Mouse (Mus musculus): ENCODE results near the gene Ccdc180.

The Ccdc180 gene

GRCm38 (mm10) chr4:45911876-45912275 lies 21.8 kb downstream of the Ccdc180 start:
- no peak for DNase-seq

DNA sequence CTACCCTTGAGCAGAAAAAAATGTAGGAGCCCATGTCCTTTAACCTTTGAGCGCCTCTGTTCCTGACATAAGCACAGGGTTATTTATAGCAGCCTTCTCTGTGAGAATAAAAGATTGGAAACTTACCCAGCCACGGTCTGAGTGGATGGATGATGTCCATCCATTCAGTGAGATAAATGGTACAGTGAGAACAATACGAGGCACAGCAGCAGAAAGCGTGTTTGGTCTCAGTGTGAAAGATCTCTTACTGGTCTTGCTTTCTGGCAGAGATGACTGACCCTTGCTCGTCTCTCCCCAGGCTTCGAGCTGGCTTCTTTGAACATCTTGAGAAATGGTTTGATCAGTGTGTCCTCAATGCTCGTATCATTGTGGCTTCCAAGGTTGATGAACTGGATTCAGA lies 27.0 kb downstream of the Ccdc180 start:
- DNase-seq: no peak

- no peak for DNase-seq
Observed at GRCm38 (mm10) chr4:45921663-45922435, 31.7 kb downstream of the Ccdc180 start.

GRCm38 (mm10) chr4:45924011-45924410 lies 33.9 kb downstream of the Ccdc180 start:
- DNase-seq: no peak

- DNase-seq: no peak
Observed at GRCm38 (mm10) chr4:45928561-45928960, 38.5 kb downstream of the Ccdc180 start.

DNA sequence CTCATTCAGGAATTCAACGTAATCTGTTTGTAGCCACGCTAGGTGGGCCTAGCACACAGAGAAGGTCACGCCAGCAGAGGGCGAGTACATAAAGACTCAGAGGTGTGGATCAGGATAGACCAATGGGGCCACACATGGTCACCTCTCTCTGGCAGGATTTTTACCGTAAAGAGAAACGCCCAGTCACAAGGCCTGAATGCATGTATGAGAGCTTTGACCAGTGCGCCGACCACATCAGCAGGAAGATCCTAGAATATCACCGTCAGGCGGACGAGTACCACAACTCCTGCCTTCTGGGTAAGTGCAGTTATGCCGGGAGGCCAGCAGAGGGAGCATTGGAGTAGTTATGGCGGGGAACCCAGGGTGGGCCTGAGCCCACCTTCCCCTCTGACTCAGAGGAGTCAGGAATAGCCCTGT lies 51.5 kb downstream of the Ccdc180 start:
- peak in 1 of 2 experiments; percentile 29 for DNase-seq

DNA sequence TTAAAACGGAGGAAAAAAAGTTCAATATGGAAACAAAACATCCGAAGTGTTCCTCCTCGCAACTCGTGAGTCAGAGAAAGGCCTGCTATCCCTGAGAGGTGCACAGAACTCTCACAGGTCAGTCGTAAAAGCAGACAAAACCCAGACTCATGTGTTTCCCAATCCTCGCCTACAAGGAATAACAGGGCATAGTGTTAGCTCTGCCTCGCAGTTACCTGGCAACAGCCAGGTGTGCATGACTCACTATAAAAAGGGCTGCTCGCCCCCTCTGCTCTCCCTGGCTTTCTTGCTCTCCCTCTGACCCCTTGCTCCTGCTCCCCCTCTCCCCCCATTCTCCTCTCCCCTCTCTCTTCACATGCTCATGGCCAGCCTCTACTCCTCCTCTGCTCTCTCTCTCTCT lies 57.6 kb downstream of the Ccdc180 start:
- no peak for DNase-seq

DNA sequence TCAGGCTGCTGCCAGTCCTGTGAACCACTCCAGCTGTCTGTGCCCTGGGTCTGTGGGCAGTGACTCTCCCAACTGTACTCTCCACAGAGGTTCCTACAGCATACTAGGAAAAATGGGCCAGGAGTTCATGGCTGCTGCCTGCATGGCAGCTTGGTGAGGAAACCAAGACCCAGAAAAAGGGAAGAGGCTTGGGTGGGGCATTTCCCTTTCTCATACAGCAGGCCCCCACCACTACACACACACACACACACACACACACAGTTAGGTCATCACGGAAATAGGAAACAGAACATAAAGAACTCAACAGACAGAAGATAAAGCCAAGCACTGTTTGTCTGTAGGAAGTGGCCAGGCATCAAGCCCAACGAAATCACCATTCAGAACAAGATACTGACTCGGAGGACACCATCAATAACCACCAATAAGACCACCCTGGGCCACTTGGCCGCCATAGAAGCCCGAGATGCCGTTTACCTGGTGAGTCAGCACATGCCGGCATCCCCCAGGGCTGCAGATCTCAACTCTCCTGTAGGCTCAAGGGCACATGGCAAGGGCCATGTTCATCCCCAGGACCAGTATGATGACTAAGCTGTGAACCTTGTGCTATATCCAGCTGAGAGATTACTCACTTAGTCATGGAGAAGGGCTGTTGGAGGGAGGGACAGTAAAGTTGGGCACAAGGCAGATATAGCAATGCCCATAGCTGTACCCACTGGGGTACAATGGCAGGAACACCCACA lies 59.2 kb downstream of the Ccdc180 start:
- DNase-seq: no peak

- no peak for DNase-seq
Observed at GRCm38 (mm10) chr4:45951830-45952229, 61.7 kb downstream of the Ccdc180 start.

DNA sequence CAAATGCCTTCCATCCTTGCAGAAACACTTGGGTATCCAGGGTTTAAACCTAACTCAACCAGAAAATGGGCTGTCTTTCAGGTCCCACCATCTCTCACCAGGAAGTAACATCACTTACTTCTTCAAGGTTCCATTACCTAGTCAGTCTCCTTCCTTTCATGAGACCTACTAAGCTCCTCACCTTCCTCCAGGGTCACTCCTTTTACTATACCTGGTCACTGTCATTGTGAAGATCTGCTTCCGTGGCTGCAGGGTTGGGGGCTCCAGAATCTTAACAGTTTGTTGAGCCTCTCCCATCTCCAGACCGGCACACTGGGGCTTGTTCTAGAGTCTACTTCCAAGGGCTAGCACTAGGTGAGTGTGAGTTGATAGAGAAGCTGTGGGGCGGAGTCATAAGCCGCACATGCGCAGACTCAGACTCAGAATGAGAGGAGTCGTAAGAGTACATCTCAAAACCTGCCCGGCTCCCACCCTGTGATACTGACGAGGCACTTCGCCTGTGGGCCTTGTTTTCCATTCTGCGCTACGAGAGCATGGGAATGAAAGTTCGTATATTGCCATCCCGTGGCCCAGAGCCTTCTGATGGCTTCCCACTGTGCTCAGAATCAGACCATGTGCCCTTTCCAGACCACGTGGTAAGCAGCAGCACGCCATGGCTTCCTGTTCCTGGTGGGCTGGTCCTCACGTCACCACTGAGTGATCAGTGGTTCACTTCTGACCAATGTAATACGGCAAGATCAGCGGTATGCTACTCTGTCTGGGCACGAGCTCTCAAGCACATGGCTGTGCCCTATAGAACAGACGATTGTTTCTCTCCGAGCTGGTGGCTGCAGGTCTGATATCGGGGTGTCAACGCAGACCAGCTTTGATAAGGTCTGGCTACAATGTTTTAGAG lies 63.2 kb downstream of the Ccdc180 start:
- no peak for DNase-seq

- DNase-seq: no peak
Observed at GRCm38 (mm10) chr4:45955235-45955634, 65.1 kb downstream of the Ccdc180 start.

DNA sequence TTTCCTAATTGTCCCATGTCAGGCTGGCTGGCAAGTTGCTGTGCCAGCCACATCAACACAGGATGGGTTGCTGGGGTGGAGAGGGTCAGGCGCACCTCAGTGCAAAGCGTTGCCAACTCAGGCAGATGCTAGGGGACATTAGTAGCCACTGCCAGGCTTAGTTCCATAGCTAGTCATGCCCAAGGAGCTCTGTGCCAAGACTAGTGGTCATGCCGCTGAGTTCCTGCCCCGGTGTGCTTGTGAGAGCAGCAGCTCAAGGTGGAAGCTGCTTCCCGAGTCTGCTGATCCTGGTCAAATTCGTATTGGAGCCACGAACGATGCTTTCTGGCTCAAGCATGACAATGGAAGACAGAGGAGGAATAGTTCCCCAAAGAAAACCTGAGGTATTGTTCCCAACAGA lies 66.0 kb downstream of the Ccdc180 start:
- no peak for DNase-seq

GRCm38 (mm10) chr4:45956706-45957105 lies 66.6 kb downstream of the Ccdc180 start:
- no peak for DNase-seq

DNA sequence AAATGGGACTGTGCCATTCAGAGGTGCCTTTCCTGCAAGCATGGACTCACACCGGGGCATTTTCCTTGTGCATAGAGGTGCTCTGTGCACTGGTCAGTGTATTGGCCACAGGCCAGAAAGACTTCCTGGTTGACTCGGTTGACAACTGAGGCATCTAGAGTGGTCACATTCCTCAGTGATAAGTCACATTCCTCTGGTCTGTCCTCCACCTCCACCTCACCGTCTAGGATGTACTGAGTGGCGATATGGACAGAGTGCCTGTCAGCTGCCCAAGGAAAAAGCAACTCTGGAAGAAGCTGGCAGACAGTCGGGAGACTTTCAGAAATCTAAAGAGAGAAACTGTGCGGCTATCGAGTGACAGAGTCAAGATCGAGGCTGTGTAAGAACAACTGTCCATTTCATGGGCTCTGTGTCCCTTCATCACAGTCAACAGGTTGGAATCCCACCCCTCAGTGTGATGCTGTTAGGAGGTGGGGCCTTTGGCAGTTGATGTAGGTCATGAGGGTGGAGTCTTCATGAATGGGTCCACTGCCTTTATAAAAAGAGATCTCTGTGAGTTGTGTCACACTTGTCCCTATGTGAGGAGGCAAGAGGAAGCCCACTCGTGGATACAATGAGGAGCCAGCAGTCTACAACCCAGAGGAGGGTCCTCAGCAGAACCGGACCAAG lies 74.8 kb downstream of the Ccdc180 start, which contains the start of gene Tdrd7:
Gene Tdrd7, plus strand, starts transcription at position 564 of the 669 bp plus-strand sequence.
- DNase-seq: peak in 1 of 2 experiments; percentile 29

- peak; percentile 65 to 70 for DNase-seq
Observed at GRCm38 (mm10) chr4:45965737-45966447, 75.8 kb downstream of the Ccdc180 start.

DNA sequence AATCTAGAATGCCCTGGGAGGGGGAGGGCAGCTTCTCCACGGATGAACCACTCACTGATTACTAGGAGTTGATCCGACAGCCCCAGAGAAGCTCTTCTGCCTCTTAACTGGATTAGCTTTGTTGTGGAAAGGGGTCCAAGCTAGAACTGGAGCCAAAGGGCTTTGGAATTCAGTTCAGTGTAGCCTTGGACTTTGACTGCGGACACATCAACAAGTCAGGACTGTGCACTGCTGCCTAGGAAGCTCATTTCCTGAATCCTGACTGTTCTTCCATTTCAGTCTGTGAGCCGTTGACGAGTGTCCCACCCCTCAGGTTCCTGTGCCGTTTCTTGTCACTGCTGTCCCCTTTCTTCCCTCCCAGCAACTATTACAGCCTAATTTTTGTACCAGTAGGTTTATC lies 76.6 kb downstream of the Ccdc180 start:
- DNase-seq: peak; percentile 45 to 55

DNA sequence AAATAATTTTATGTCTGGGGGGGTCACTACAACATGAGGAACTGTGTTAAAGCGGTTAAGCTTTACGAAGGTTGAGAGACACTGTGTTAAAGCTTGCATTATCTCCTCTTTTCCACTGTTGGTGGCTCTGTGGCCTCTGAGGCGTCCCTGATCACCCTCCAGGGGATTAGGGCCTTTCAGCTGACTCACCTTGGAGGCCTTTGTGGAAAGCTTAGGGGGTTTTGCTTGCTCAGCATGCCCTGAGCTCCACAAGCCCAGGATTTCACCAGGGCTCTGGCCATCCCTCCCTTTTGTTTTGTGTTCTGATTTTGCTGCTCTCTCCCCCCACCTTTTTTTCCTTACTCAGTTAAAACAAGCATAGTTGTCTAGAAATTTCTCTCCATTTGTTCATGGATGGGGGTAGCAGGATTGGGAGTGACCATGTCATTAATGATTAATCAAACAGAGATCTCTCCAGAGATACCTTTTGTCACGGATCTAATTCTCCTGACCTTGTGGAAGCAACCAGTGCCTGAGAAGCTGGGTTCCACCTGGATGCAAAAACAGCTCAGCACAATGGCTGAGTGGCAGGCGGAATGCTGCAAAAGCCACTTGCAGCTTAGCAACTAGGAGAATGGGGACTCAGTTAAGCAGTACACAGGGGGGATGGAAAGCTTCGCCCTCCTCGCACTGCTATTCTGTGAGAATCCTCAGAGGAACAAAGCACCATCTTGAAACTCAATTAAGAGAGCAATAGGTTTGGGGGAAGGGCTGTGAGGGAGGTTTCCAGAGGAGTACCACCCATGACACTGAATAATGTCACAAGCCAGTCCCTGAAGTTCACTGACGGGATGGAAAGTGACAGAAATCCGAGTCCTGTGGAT lies 77.6 kb downstream of the Ccdc180 start:
- peak in 1 of 2 experiments; percentile 14 for DNase-seq

GRCm38 (mm10) chr4:45969051-45969450 lies 78.9 kb downstream of the Ccdc180 start:
- no peak for DNase-seq

DNA sequence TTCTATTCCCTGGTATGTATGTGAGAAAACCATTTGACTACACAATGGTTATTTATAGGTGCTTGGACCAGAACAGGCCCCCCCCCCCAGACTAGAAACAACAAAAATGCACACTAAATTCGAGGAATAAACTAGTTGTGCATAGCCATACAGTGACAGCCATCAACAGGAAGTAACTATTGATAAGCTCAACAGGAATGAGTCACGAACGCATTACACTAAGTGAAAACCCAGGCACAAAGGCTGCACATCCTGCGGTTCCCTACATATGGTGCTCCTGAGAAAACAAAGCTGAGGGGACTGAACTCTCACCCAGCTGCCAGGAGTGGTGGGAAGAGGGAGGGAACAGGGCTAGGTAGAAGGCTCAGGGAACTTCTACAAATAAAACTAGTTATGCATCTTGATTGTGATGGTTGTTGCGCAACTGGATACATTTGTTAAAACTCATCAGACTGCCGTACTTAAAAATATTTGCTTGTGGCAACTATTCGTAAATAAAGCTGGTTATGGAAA lies 80.0 kb downstream of the Ccdc180 start:
- no peak for DNase-seq

- peak; percentile 98 to 99 for DNase-seq
Observed at GRCm38 (mm10) chr4:45971806-45972447, 81.8 kb downstream of the Ccdc180 start.

Data from kidney, adult 8-10 months (tissue).